Mouse (Mus musculus): ENCODE measurements around the gene Gm7030. TPM values are rescaled to one million over a fixed set of nuclear protein-coding genes. Genes with fewer than 3 reads are reported as not detected.
"Not testable (repeated sequence)": the region's sequence is repeated elsewhere in the genome, so short reads cannot be mapped to it uniquely, and the experiment has no call there.

Gm7030 gene
- polyA plus RNA-seq, 1 experiment from 2014 or later: not detected

DNA sequence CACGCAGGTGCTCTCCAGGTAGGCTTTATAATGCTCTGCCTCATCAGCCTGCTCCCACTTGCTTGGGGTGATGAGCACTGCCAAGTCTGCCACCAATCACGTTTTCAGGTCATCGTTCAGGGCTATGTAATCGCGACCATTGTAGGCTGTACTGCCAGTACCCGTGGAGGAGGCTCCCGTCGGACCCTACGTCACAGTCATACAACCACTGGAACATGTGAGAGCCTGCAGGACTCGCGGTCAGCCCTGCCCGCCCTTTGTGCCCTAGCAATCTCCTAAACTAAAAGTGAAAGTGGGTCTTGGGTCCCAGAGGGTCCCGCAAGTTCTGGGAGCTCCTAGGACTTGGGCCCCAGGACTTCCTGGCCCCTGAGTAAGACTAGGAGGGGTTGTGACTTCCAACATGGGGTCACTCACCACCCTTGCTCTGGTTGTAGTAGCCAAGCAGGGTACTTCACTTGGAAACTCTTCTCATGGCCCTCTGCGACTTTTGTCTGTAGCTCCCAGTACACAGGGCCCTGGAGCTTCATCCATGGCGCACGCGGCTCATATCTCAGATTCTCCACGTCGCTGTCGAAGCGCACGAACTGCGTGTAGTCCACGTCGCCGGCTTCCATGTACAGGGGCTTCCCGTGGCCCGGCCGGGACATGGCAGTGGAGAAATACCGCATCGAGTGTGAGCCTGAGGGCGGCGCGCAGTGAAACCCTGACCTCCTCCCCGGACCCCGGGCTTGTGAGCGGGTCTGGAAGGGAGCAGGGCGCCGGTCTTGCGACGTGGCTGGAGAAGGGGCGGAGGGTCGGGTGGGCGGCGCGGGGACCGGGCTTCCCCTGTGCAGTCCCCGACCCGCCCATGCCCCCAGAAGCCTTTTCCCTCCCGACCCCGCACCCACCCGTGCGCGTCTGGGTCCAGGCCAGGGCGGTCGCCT is 32.2 kb upstream of the Gm7030 start:
- peaks cover 4% of the 10 kb centered on the region for H3K4me1 ChIP-seq (replicated peaks; ENCODE audit: control insufficient read depth, insufficient read depth, low read length)
- no peak overlapping the region for H3K27ac ChIP-seq (ENCODE audit: low read length)
- H3K4me2 ChIP-seq (ENCODE audit: low read length): no peak overlapping the region
- no peaks in the 10 kb centered on the region for H3K9me3 ChIP-seq (ENCODE audit: control insufficient read depth, low read length)
- peaks cover 51% of the 10 kb centered on the region for H3K27me3 ChIP-seq (replicated peaks; ENCODE audit: control insufficient read depth, insufficient read depth, low read length)
- H3K36me3 ChIP-seq (ENCODE audit: control insufficient read depth, insufficient read depth): no peaks in the 10 kb centered on the region
- no peak for ATAC-seq
- H3K9ac ChIP-seq (replicated peaks; ENCODE audit: low read depth, low read length): no peak overlapping the region
- H3K4me3 ChIP-seq (replicated peaks; ENCODE audit: low read length): peak overlapping the region; percentile 5; the same call in 1 of the 2 replicates
- 1% methylated on average over 49 of the region's 56 CpGs for WGBS

DNA sequence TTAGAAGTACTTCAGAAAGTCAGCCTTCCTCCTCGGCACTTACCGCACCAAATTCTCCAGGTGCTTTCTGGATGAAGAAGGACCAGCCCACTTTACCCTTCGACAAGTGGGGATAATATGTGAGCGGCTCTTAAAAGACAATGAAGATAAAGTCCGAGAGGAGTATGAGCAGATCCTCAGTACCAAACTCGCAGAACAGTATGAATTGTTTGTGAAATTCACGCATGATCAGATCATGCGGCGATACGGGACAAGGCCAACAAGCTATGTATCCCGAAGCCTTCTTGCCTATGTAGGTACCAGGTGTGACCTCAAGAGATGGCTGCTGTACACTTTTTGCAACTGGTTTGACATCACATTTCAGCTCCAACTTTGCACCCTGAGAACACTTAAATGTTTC is 29.0 kb upstream of the Gm7030 start:
- Histone ChIP-seq H3K27me3 (replicated peaks; ENCODE audit: control insufficient read depth, insufficient read depth, low read length) (peaks cover 48% of the 10 kb centered on the region), H3K4me2 (ENCODE audit: low read length) (peak overlapping the region; percentile 44; the same call in 1 of the 2 replicates)
- H3K9me3 ChIP-seq (ENCODE audit: control insufficient read depth, low read length); H3K36me3 ChIP-seq (ENCODE audit: control insufficient read depth, insufficient read depth); ATAC-seq; H3K9ac ChIP-seq (replicated peaks; ENCODE audit: low read depth, low read length); H3K4me3 ChIP-seq (replicated peaks; ENCODE audit: low read length); H3K4me1 ChIP-seq (replicated peaks; ENCODE audit: control insufficient read depth, insufficient read depth, low read length); H3K27ac ChIP-seq (ENCODE audit: low read length): not testable (repeated sequence)
- WGBS: 5% methylated on average over 11 of the region's 11 CpGs

DNA sequence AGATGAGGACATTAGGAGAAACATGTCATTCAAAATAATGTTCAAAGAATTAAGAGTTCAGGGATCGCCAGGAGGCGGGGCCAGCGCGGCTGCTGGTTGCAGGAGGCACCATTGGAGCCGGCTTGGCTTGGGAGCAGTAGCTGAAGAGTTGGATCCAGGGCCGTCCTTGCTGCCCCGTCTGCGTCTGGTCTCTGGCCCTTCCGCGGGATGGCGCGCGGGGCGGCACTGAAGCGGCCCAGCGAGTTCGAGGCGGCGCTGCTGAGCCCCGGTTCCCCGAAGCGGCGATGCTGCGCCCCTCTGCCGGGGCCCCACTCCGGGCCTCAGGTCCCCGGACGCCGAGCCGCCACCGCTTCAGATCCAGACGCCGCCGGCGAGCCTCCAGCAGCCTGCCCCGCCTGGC is 28.6 kb upstream of the Gm7030 start:
- not testable (repeated sequence) for H3K27ac ChIP-seq (ENCODE audit: low read length); ATAC-seq; H3K9me3 ChIP-seq (ENCODE audit: control insufficient read depth, low read length); H3K36me3 ChIP-seq (ENCODE audit: control insufficient read depth, insufficient read depth); H3K4me1 ChIP-seq (replicated peaks; ENCODE audit: control insufficient read depth, insufficient read depth, low read length); H3K9ac ChIP-seq (replicated peaks; ENCODE audit: low read depth, low read length)
- Histone ChIP-seq H3K4me2 (ENCODE audit: low read length) (peak overlapping the region; percentile 44), H3K4me3 (replicated peaks; ENCODE audit: low read length) (peak overlapping the region; percentile 22), H3K27me3 (replicated peaks; ENCODE audit: control insufficient read depth, insufficient read depth, low read length) (peaks cover 51% of the 10 kb centered on the region)
- under 1% methylated on average over 36 of the region's 36 CpGs for WGBS

DNA sequence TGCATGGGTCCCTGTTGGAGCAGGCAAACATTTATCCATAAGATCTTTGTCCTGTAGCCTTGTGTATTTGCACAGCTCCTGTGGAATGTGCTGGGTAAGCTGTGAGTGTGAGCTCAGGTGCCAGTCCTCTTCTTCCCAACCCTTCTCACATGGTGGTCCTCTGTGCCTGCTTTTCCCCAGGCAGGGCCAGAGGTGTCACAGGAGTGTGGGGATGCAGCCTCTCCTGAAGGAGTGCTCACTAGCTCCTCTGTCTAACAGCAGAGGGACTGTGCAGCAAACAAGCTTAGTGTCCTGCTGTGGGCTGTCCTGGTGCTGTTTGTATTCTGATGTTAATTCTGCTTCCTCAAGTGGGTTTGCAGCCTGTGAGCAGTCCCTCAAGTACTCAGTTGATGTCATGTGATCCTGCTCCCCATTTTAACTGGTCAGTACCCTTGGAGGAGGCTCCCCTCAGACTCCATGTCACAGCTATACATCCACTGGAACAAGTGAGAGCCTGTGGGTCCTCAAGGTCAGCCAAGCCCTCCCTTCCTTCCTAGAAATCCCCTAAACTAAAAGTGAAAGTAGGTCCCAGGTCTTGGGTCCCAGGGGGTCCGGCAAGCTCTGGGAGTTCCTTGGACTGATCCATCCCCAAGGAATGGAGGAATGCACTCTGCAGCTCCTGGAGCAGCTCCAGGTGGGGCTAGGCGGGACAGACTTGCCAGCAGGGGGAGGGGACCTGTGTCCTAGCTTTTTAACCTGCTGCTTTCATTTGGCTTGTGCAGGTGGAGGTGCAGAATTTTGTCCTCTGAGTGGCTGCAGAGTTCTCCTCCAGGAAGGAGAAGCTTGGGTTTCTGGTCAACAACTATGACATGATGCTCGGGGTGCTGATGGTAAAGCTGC is 25.3 kb upstream of the Gm7030 start:
- H3K4me3 ChIP-seq (replicated peaks; ENCODE audit: low read length): no peak overlapping the region
- H3K27me3 ChIP-seq (replicated peaks; ENCODE audit: control insufficient read depth, insufficient read depth, low read length): peaks cover 31% of the 10 kb centered on the region
- H3K4me1 ChIP-seq (replicated peaks; ENCODE audit: control insufficient read depth, insufficient read depth, low read length): peaks cover 4% of the 10 kb centered on the region; the same call in 1 of the 2 replicates
- H3K27ac ChIP-seq (ENCODE audit: low read length): no peak overlapping the region
- H3K9me3 ChIP-seq (ENCODE audit: control insufficient read depth, low read length): no peaks in the 10 kb centered on the region
- H3K36me3 ChIP-seq (ENCODE audit: control insufficient read depth, insufficient read depth): no peaks in the 10 kb centered on the region
- 19% methylated on average over 3 of the region's 3 CpGs for WGBS
- no peak overlapping the region for H3K9ac ChIP-seq (replicated peaks; ENCODE audit: low read depth, low read length)
- no peak for ATAC-seq
- H3K4me2 ChIP-seq (ENCODE audit: low read length): no peak overlapping the region

DNA sequence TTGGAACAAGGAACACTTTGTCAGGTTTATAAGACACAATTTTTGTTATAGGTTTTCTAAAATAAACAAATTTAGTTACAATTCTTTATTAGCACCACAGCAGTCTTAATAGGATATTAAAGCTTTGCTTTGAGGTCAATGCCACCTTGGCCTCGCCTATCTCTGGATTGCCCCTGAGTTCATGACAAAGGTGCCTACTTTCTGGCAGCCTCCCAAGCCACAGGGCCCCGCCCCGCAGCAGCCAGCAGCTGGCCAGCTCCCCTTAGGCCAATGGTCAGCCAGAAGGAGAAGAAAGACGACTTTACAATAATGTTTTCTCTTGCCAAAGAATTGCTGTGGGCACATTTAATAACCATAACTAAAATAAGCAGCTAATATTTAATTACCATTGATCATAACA is 22.0 kb upstream of the Gm7030 start:
- not testable (repeated sequence) for H3K9ac ChIP-seq (replicated peaks; ENCODE audit: low read depth, low read length); H3K27ac ChIP-seq (ENCODE audit: low read length); H3K4me3 ChIP-seq (replicated peaks; ENCODE audit: low read length); H3K4me2 ChIP-seq (ENCODE audit: low read length); H3K9me3 ChIP-seq (ENCODE audit: control insufficient read depth, low read length); H3K36me3 ChIP-seq (ENCODE audit: control insufficient read depth, insufficient read depth); H3K4me1 ChIP-seq (replicated peaks; ENCODE audit: control insufficient read depth, insufficient read depth, low read length); ATAC-seq
- WGBS: 36% methylated on average over 4 of the region's 4 CpGs
- peaks cover 26% of the 10 kb centered on the region for H3K27me3 ChIP-seq (replicated peaks; ENCODE audit: control insufficient read depth, insufficient read depth, low read length)

DNA sequence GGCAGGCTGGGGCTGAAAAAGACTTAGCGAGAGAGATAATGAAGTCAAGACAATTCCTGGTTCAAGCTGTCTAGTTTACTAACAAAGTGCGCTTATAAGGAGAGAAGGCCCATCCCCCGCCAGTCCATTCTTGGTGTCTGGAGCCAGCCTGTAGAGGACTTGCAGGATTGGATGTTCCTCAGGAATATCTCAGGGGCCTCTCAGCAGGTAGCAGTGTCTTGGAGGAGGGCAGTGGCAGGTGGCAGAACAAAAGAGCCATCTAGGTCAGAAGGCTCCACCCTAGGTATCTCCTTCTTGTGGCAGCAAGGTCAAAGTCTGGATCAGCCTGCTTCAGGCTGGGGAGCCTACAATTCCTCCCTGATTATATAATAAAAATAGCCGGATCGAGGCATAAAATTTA is 19.2 kb upstream of the Gm7030 start:
- H3K36me3 ChIP-seq (ENCODE audit: control insufficient read depth, insufficient read depth); H3K4me3 ChIP-seq (replicated peaks; ENCODE audit: low read length); H3K4me1 ChIP-seq (replicated peaks; ENCODE audit: control insufficient read depth, insufficient read depth, low read length); H3K9me3 ChIP-seq (ENCODE audit: control insufficient read depth, low read length); H3K4me2 ChIP-seq (ENCODE audit: low read length); H3K9ac ChIP-seq (replicated peaks; ENCODE audit: low read depth, low read length); ATAC-seq; H3K27ac ChIP-seq (ENCODE audit: low read length): not testable (repeated sequence)
- H3K27me3 ChIP-seq (replicated peaks; ENCODE audit: control insufficient read depth, insufficient read depth, low read length): peaks cover 32% of the 10 kb centered on the region
- 64% methylated on average over 5 of the region's 5 CpGs for WGBS

DNA sequence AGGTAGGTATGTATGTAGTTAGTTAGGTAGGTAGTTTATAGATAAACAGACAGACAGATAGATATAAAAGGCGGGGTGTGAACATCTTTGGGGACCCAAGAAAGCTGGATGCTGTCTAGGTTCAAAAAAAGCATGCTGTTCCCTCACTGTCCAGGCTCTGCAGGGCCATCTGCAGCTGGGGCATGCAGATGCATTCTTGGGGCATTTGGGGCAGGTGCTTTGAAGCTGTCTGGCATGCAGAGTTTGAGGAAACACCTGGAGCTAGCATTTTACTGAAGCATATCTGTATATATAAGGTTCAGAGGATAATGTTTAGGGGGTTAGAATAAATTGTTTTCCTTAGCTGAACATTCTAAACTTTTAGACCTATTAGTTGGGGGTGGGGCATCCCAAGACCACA is 17.7 kb upstream of the Gm7030 start:
- H3K36me3 ChIP-seq (ENCODE audit: control insufficient read depth, insufficient read depth); H3K4me1 ChIP-seq (replicated peaks; ENCODE audit: control insufficient read depth, insufficient read depth, low read length); H3K4me2 ChIP-seq (ENCODE audit: low read length); ATAC-seq; H3K27ac ChIP-seq (ENCODE audit: low read length); H3K9ac ChIP-seq (replicated peaks; ENCODE audit: low read depth, low read length); H3K4me3 ChIP-seq (replicated peaks; ENCODE audit: low read length); H3K9me3 ChIP-seq (ENCODE audit: control insufficient read depth, low read length): not testable (repeated sequence)
- peaks cover 26% of the 10 kb centered on the region for H3K27me3 ChIP-seq (replicated peaks; ENCODE audit: control insufficient read depth, insufficient read depth, low read length)
- WGBS: 84% methylated on average over 1 of the region's 1 CpGs

DNA sequence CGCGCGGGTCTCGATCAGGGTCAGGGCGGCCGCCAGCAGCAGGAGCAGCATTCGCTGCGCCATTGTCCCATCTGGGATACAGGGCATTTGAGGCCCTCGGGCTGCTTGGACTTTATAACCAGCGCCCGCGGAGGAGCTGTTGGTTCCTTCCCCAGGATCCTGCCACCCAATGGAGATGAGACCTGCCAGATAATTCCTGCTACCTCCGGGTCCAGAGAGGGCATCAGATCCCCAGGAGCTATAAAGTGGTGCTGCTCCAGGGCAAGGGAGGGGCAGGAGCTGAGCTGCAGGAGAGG is 16.6 kb upstream of the Gm7030 start:
- not testable (repeated sequence) for H3K9ac ChIP-seq (replicated peaks; ENCODE audit: low read depth, low read length)
- peaks cover 24% of the 10 kb centered on the region for H3K27me3 ChIP-seq (replicated peaks; ENCODE audit: control insufficient read depth, insufficient read depth, low read length)

DNA sequence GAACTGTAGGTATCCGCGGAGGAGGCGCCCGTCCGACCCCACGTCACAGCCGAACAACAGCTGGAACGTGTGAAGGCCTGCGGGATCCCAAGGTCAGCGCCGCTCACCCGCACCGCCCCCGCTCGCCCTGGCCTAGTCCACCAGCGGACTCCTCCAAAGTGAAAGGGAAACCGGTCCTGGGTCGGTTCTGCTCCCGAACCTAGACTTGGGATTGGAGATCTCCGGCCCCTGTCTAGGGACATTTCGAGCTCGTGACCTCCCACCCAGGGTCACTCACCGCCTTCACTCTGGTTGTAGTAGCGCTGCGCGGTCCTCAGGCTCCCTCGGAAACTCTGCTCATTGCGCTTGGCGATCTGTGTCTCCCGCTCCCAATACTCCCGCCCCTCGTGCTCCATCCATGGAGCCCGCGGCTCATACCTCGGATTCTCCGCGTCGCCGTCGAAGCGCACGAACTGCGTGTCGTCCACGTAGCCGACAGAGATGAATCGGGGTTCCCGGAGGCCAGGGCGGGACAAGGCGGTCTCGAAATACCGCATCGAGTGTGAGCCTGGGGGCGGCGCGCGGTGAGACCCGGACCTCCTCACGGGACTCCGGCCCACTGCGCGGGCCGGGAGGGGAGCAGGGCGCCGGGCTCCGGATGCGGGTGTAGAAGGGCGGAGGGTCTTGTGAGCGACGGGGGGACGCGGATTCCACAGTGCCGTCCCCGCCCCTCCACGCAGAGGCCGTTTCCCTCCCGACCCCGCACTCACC is 16.1 kb upstream of the Gm7030 start:
- Histone ChIP-seq H3K4me1 (replicated peaks; ENCODE audit: control insufficient read depth, insufficient read depth, low read length) (peaks cover 9% of the 10 kb centered on the region), H3K9ac (replicated peaks; ENCODE audit: low read depth, low read length) (no peak overlapping the region), H3K9me3 (ENCODE audit: control insufficient read depth, low read length) (no peaks in the 10 kb centered on the region), H3K27me3 (replicated peaks; ENCODE audit: control insufficient read depth, insufficient read depth, low read length) (peaks cover 24% of the 10 kb centered on the region), H3K27ac (ENCODE audit: low read length) (no peak overlapping the region), H3K4me3 (replicated peaks; ENCODE audit: low read length) (peak overlapping the region; percentile 29), H3K4me2 (ENCODE audit: low read length) (peak overlapping the region; percentile 47), H3K36me3 (ENCODE audit: control insufficient read depth, insufficient read depth) (no peaks in the 10 kb centered on the region)
- WGBS: 2% methylated on average over 78 of the region's 78 CpGs
- ATAC-seq: no peak

More for the DNA sequence above, 16.6 kb upstream of the Gm7030 start:
- not testable (repeated sequence) for H3K36me3 ChIP-seq (ENCODE audit: control insufficient read depth, insufficient read depth); H3K4me1 ChIP-seq (replicated peaks; ENCODE audit: control insufficient read depth, insufficient read depth, low read length); H3K9me3 ChIP-seq (ENCODE audit: control insufficient read depth, low read length); ATAC-seq; H3K27ac ChIP-seq (ENCODE audit: low read length)
- H3K4me2 ChIP-seq (ENCODE audit: low read length): peak overlapping the region; percentile 47
- 1% methylated on average over 13 of the region's 13 CpGs for WGBS
- H3K4me3 ChIP-seq (replicated peaks; ENCODE audit: low read length): peak overlapping the region; percentile 29

All from forebrain, embryonic 16.5 days (tissue).